Mouse (Mus musculus): Measurements from ENCODE around the gene Acap3. TPM values are rescaled to one million over a fixed set of nuclear protein-coding genes. Genes with fewer than 3 reads are reported as not detected.
A peak's percentile ranks its signal among the peaks of the same experiment; 100 is the strongest.

The Acap3 gene
- polyA plus RNA-seq, 1 experiment from 2014 or later = 17.5 TPM

DNA sequence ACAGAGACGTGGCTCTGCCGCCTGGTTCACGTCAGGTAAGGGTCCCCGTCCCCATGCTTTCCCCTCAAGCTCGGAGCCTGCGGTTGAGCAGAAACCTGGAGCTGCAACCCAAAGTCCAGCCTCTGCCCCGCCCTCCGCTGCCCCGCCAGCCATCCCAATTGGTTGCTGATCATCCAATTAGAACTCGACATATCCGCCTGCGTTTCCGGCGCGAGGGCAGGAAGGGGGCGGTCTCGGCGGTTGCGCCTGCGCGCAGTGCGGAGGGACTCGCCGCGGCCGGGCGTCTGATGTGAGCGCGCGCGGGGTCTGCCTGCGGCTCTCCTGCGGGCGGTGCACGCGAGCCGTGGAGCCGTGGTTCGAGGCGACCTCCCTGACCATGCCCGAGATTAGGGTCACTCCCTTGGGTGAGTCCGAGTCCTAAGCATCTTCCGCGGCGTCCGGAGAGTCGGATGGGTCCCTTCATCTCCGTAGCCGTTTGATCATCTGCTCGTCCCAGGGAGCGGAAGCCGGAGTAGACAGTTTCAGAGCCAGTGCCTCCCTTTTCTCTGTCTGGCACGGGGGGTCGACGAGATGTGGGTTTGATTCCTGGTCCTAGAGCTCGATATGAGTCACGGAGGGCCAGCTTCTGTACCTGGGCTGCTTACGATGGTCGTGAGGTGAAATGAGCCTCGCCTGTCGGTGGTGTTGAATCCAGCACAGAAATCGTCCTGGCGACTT, 22.1 kb upstream of the Acap3 start, which contains the start of the genes Cptp and Ints11:
TSS of gene Cptp (minus strand) at position 124 of the 717 bp plus-strand sequence.
TSS of gene Ints11 (plus strand) at position 230 of the 717 bp plus-strand sequence.
- peaks cover 27% of the 10 kb centered on the region for H3K36me3 ChIP-seq (ENCODE audit: control insufficient read depth, insufficient read depth, low read length)
- H3K4me1 ChIP-seq (replicated peaks; ENCODE audit: control insufficient read depth, insufficient read depth, low read length) = peaks cover 18% of the 10 kb centered on the region
- H3K27me3 ChIP-seq (ENCODE audit: control insufficient read depth, insufficient read depth, low read depth, low read length) = no peaks in the 10 kb centered on the region
- under 1% methylated on average over 62 of the region's 63 CpGs for whole genome bisulfite sequencing
- peak within 1 kb of the TSS; percentile 84 for H3K4me2 ChIP-seq (ENCODE audit: low read depth, low read length)
- no peaks in the 10 kb centered on the region for H3K9me3 ChIP-seq (ENCODE audit: control insufficient read depth, low read length)
- H3K9ac ChIP-seq (ENCODE audit: low read length) = peak within 1 kb of the TSS; percentile 84
- H3K27ac ChIP-seq (ENCODE audit: low read length) = peak within 1 kb of the TSS; percentile 36
- ATAC-seq (ENCODE audit: low read depth) = peak; percentile 98
- H3K4me3 ChIP-seq (ENCODE audit: low read length) = peak within 1 kb of the TSS; percentile 80

DNA sequence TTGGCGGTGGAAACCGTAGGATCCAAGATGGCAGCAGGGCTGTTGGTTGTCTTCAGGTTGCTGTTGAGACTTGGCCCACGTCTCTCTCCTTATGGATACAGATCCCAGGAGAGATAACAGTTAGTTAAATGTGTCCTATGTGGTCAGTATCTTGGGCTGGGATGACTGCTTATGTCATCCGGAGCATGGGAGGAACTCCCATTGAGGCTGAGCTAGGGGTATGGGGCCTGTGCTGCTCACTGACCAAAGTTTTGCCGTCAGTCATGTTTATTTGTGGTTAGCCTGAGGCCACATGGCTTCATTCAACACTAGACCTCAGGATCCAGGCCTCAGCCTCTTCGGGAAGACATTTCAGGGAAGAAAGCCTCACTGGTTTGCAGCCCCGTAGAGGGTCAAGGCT, 20.2 kb upstream of the Acap3 start:
- no peaks in the 10 kb centered on the region for H3K9me3 ChIP-seq (ENCODE audit: control insufficient read depth, low read length)
- H3K27me3 ChIP-seq (ENCODE audit: control insufficient read depth, insufficient read depth, low read depth, low read length) = no peaks in the 10 kb centered on the region
- H3K27ac ChIP-seq (ENCODE audit: low read length) = no peak overlapping the region
- H3K9ac ChIP-seq (ENCODE audit: low read length) = no peak overlapping the region
- 81% methylated on average over 7 of the region's 7 CpGs for WGBS
- H3K4me1 ChIP-seq (replicated peaks; ENCODE audit: control insufficient read depth, insufficient read depth, low read length) = peaks cover 18% of the 10 kb centered on the region
- peaks cover 29% of the 10 kb centered on the region for H3K36me3 ChIP-seq (ENCODE audit: control insufficient read depth, insufficient read depth, low read length)
- H3K4me3 ChIP-seq (ENCODE audit: low read length) = no peak overlapping the region
- no peak for ATAC-seq (ENCODE audit: low read depth)
- H3K4me2 ChIP-seq (ENCODE audit: low read depth, low read length) = no peak overlapping the region

DNA sequence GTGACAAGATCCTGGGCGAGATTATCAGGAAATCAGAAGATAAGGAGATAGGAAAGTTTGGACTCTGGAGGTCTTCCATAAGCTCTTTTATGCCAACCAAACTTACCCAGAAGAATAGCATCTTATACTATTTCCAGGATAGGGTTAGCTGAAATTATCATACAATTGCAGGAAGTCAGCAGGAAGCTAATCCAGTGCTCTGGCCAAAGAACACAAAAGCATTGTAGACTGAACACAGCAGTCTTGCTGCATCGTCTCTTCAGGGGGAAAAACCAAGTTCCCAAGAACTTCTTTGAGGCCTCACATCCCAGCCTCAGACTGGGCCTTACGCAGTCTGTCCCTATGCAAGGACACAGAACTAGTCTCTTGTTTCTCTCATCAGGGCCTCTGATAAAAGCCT, 8.0 kb upstream of the Acap3 start:
- no peaks in the 10 kb centered on the region for H3K9me3 ChIP-seq (ENCODE audit: control insufficient read depth, low read length)
- no peak overlapping the region for H3K4me3 ChIP-seq (ENCODE audit: low read length)
- H3K36me3 ChIP-seq (ENCODE audit: control insufficient read depth, insufficient read depth, low read length) = peaks cover 24% of the 10 kb centered on the region
- ATAC-seq (ENCODE audit: low read depth) = peak; percentile 43; the same call in 1 of the 2 replicates
- H3K27me3 ChIP-seq (ENCODE audit: control insufficient read depth, insufficient read depth, low read depth, low read length) = no peaks in the 10 kb centered on the region
- peak overlapping the region; percentile 82 for H3K27ac ChIP-seq (ENCODE audit: low read length)
- no peaks in the 10 kb centered on the region; the same call in 1 of the 2 replicates for H3K4me1 ChIP-seq (replicated peaks; ENCODE audit: control insufficient read depth, insufficient read depth, low read length)
- WGBS = 67% methylated on average over 3 of the region's 3 CpGs
- no peak overlapping the region for H3K9ac ChIP-seq (ENCODE audit: low read length)
- no peak overlapping the region for H3K4me2 ChIP-seq (ENCODE audit: low read depth, low read length)

DNA sequence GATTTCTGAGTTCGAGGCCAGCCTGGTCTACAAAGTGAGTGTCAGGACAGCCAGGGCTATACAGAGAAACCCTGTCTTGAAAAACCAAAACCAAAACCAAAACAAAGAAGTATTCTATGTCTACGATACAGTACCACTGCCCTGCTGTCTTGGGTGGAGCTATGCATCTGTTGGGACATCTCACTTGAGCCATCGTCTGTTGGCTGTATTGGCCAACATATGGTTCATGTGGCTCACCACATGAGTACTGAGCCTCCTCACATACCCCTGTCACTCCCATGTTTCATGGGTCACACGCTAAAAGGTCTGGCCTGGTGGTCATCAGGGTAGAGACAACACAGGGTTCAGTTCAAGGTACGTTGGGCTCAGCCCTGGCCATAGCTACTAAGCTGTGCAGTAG, 5.3 kb upstream of the Acap3 start:
- H3K36me3 ChIP-seq (ENCODE audit: control insufficient read depth, insufficient read depth, low read length) = peaks cover 23% of the 10 kb centered on the region
- H3K4me2 ChIP-seq (ENCODE audit: low read depth, low read length) = no peak overlapping the region
- no peak overlapping the region for H3K27ac ChIP-seq (ENCODE audit: low read length)
- no peak overlapping the region for H3K9ac ChIP-seq (ENCODE audit: low read length)
- no peaks in the 10 kb centered on the region for H3K27me3 ChIP-seq (ENCODE audit: control insufficient read depth, insufficient read depth, low read depth, low read length)
- no peaks in the 10 kb centered on the region for H3K9me3 ChIP-seq (ENCODE audit: control insufficient read depth, low read length)
- ATAC-seq (ENCODE audit: low read depth) = no peak
- peaks cover 8% of the 10 kb centered on the region for H3K4me1 ChIP-seq (replicated peaks; ENCODE audit: control insufficient read depth, insufficient read depth, low read length)
- H3K4me3 ChIP-seq (ENCODE audit: low read length) = no peak overlapping the region
- 96% methylated on average over 5 of the region's 5 CpGs for WGBS

DNA sequence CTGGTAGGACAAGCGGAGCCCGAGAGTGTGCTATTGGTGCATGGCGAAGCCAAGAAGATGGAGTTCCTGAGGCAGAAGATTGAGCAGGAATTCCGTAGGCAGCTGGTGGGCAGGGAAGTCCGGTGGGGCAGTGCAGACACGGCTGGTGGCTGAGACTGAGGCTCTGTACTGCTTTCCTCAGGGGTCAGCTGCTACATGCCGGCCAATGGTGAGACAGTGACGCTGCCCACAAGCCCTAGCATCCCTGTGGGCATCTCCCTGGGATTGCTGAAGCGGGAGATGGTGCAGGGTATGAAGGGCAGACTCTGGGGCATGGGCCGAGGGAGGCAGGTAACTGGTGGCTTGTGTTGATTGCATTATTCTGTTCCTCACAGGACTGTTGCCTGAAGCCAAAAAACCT, 3.9 kb upstream of the Acap3 start:
- H3K27ac ChIP-seq (ENCODE audit: low read length) = no peak overlapping the region
- no peak overlapping the region for H3K4me2 ChIP-seq (ENCODE audit: low read depth, low read length)
- peaks cover 23% of the 10 kb centered on the region for H3K36me3 ChIP-seq (ENCODE audit: control insufficient read depth, insufficient read depth, low read length)
- H3K27me3 ChIP-seq (ENCODE audit: control insufficient read depth, insufficient read depth, low read depth, low read length) = no peaks in the 10 kb centered on the region
- H3K4me1 ChIP-seq (replicated peaks; ENCODE audit: control insufficient read depth, insufficient read depth, low read length) = peaks cover 8% of the 10 kb centered on the region
- no peaks in the 10 kb centered on the region for H3K9me3 ChIP-seq (ENCODE audit: control insufficient read depth, low read length)
- H3K4me3 ChIP-seq (ENCODE audit: low read length) = no peak overlapping the region
- WGBS = 88% methylated on average over 10 of the region's 10 CpGs
- H3K9ac ChIP-seq (ENCODE audit: low read length) = no peak overlapping the region
- ATAC-seq (ENCODE audit: low read depth) = no peak

DNA sequence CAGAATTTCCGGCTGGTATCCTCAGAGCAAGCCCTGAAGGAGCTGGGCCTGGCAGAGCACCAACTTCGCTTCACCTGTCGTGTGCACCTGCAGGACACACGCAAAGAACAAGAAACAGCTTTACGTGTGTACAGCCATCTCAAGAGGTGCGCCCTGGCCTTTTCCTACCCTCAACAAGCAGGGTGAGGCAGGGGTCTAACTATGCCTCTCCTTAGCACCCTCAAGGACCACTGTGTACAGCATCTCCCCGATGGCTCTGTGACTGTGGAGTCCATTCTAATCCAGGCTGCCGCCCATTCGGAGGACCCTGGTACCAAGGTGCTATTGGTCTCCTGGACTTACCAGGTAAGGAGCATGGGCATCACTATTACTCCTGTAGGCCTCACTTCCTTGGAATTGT, 3.4 kb upstream of the Acap3 start:
- no peak overlapping the region for H3K4me3 ChIP-seq (ENCODE audit: low read length)
- no peaks in the 10 kb centered on the region for H3K9me3 ChIP-seq (ENCODE audit: control insufficient read depth, low read length)
- no peak overlapping the region for H3K4me2 ChIP-seq (ENCODE audit: low read depth, low read length)
- WGBS = 88% methylated on average over 9 of the region's 9 CpGs
- H3K9ac ChIP-seq (ENCODE audit: low read length) = no peak overlapping the region
- H3K27me3 ChIP-seq (ENCODE audit: control insufficient read depth, insufficient read depth, low read depth, low read length) = no peaks in the 10 kb centered on the region
- no peak overlapping the region for H3K27ac ChIP-seq (ENCODE audit: low read length)
- no peak for ATAC-seq (ENCODE audit: low read depth)
- H3K36me3 ChIP-seq (ENCODE audit: control insufficient read depth, insufficient read depth, low read length) = peaks cover 23% of the 10 kb centered on the region
- H3K4me1 ChIP-seq (replicated peaks; ENCODE audit: control insufficient read depth, insufficient read depth, low read length) = peaks cover 11% of the 10 kb centered on the region

DNA sequence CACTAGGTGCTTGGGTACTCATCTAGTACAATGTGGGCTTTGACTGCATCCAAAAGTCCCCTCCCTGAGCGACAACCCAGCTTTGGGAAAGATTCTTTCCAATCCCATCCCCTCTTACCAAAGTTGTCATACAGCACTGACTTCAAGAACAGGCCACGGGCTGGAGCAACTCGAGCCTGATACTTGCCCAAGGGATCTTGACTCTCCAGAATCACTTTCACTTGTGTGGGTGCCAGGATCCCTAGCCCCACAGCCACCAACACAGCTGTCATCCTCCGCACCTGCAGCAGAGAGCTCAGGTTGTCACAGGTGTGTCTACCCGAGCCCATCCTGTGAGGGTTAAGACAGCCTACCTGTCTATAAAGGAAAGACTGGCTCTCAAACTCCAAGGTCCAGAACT, 2.3 kb upstream of the Acap3 start:
- H3K9me3 ChIP-seq (ENCODE audit: control insufficient read depth, low read length) = no peaks in the 10 kb centered on the region
- no peak overlapping the region for H3K4me3 ChIP-seq (ENCODE audit: low read length)
- peaks cover 23% of the 10 kb centered on the region for H3K4me1 ChIP-seq (replicated peaks; ENCODE audit: control insufficient read depth, insufficient read depth, low read length)
- no peaks in the 10 kb centered on the region for H3K27me3 ChIP-seq (ENCODE audit: control insufficient read depth, insufficient read depth, low read depth, low read length)
- WGBS = 74% methylated on average over 5 of the region's 5 CpGs
- H3K9ac ChIP-seq (ENCODE audit: low read length) = no peak overlapping the region
- ATAC-seq (ENCODE audit: low read depth) = no peak
- H3K4me2 ChIP-seq (ENCODE audit: low read depth, low read length) = no peak overlapping the region
- H3K36me3 ChIP-seq (ENCODE audit: control insufficient read depth, insufficient read depth, low read length) = peaks cover 23% of the 10 kb centered on the region
- no peak overlapping the region for H3K27ac ChIP-seq (ENCODE audit: low read length)

DNA sequence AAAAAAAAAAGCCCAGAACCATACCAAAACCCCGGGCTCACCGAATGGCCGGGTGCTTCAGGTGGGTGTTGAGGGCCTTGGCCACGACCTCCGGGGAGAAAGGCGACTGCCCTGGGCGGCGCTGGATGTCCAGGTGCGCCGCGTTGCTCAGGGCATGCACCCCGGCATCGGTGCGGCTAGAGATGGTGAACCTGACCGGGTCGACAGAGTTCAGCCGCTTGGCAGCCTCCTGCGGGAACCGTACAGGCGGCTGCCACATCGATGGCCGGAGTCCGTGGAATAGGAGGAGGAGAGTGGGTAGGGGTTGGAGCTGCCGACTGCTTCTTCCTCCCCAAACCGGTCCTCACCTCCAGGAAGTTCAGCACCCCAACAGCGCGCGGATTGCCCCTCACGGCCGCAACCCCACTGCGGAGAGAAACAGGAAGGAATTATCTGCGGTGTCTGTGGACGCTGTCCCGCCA, 581 bp upstream of the Acap3 start:
- no peak for ATAC-seq (ENCODE audit: low read depth)
- H3K36me3 ChIP-seq (ENCODE audit: control insufficient read depth, insufficient read depth, low read length) = peaks cover 17% of the 10 kb centered on the region; the same call in 1 of the 2 replicates
- H3K27me3 ChIP-seq (ENCODE audit: control insufficient read depth, insufficient read depth, low read depth, low read length) = no peaks in the 10 kb centered on the region
- peak overlapping the region; percentile 73 for H3K9ac ChIP-seq (ENCODE audit: low read length)
- peak overlapping the region; percentile 90 for H3K4me3 ChIP-seq (ENCODE audit: low read length)
- no peak overlapping the region for H3K27ac ChIP-seq (ENCODE audit: low read length)
- H3K4me1 ChIP-seq (replicated peaks; ENCODE audit: control insufficient read depth, insufficient read depth, low read length) = peaks cover 37% of the 10 kb centered on the region
- WGBS = 0% methylated on average over 34 of the region's 34 CpGs
- peak overlapping the region; percentile 91 for H3K4me2 ChIP-seq (ENCODE audit: low read depth, low read length)
- H3K9me3 ChIP-seq (ENCODE audit: control insufficient read depth, low read length) = no peaks in the 10 kb centered on the region

DNA sequence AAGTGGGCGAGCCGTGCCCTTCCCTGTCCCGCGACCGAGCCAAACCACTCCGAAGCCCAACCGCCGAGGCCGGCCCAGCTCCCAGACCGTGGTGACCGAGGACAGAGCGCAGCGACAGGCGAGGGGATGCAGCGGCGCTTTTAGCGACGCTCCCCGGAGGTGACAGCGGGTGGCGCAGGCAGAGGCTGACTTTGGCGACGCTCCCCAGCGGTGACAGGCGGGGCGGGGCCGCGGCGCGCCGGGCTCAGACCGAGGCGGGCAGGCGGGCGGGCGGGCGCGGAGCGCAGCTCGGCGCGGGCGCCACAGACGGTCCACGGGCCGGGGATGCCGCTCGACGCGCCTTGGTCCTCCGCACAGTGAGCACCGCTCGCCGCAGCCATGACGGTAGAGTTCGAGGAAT, 395 bp downstream of the Acap3 start:
- H3K9me3 ChIP-seq (ENCODE audit: control insufficient read depth, low read length) = no peaks in the 10 kb centered on the region
- H3K4me1 ChIP-seq (replicated peaks; ENCODE audit: control insufficient read depth, insufficient read depth, low read length) = peaks cover 37% of the 10 kb centered on the region
- H3K9ac ChIP-seq (ENCODE audit: low read length) = peak overlapping the region; percentile 95
- H3K36me3 ChIP-seq (ENCODE audit: control insufficient read depth, insufficient read depth, low read length) = peaks cover 15% of the 10 kb centered on the region; the same call in 1 of the 2 replicates
- WGBS = under 1% methylated on average over 43 of the region's 56 CpGs
- ATAC-seq (ENCODE audit: low read depth) = peak; percentile 92
- no peaks in the 10 kb centered on the region for H3K27me3 ChIP-seq (ENCODE audit: control insufficient read depth, insufficient read depth, low read depth, low read length)
- H3K27ac ChIP-seq (ENCODE audit: low read length) = peak overlapping the region; percentile 99
- peak overlapping the region; percentile 90 for H3K4me3 ChIP-seq (ENCODE audit: low read length)
- H3K4me2 ChIP-seq (ENCODE audit: low read depth, low read length) = peak overlapping the region; percentile 91

All from lung, embryonic 16.5 days (tissue).